Mouse (Mus musculus): Measurements from ENCODE around the gene Pvalb.

DNA sequence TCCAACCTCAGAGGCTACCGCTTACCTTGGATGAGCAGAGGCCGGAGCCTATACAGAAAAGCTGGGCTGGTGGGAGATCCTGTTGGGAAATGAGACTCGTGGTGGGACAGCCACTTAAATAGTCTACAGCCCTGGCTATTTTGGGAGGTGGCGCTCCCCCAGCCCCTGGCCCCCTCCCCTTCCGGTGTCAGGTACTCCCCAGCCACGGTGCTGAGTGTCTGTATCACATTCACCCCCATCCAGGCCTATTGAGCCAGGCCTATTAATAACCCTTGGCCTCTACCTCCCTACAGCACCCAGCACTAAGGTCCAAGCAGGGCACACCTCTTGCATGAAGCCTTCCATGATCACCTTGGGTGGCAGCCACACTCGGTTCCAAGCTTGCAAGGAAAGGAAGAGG, at the start of gene Pvalb:
- no peak for TF ChIP-seq CTCF (IDR thresholded peaks at IDR 0.05; ENCODE audit: extremely low read depth, insufficient read length, insufficient replicate concordance, low read depth, low read length)
- TF ChIP-seq POLR2A (IDR thresholded peaks at IDR 0.05; ENCODE audit: low read depth, low read length) = no peak
